Mouse (Mus musculus) erythroblast, embryonic 14.5 days (primary cell): ENCODE data around the gene Ccdc59. TPM values are rescaled to one million over a fixed set of nuclear protein-coding genes. Genes with fewer than 3 reads are reported as not detected.

Source experiments
- H3K27me3 ChIP-seq: 2 replicates; pipeline ENCODE4 v1.6.1; 2012; ENCODE audit warnings: inconsistent platforms; ENCODE audit not compliant: control insufficient read depth
- H3K36me3 ChIP-seq: 2 replicates; pipeline ENCODE4 v1.6.1; 2012; ENCODE audit warnings: mild to moderate bottlenecking, inconsistent platforms; ENCODE audit not compliant: control insufficient read depth
- H3K4me1 ChIP-seq: 2 replicates; pipeline ENCODE4 v1.6.1; 2012; ENCODE audit warnings: inconsistent platforms; ENCODE audit not compliant: control insufficient read depth
- H3K4me3 ChIP-seq: replicated peaks from 2 replicates; pipeline ENCODE3; 2012; ENCODE audit warnings: moderate library complexity, mild to moderate bottlenecking, inconsistent platforms
- H3K9me3 ChIP-seq: 2 replicates; pipeline ENCODE4 v1.6.1; 2012; ENCODE audit warnings: low read length, inconsistent platforms, mixed read lengths; ENCODE audit not compliant: control insufficient read depth
- GATA1 ChIP-seq: IDR thresholded peaks from 2 replicates; pipeline ENCODE4 v1.6.1; 2012; ENCODE audit warnings: low read length, inconsistent platforms, mixed read lengths
- TAL1 ChIP-seq: IDR thresholded peaks from 3 replicates; pipeline ENCODE4 v1.6.1; 2012; ENCODE audit warnings: low read length, inconsistent platforms, mixed read lengths
- polyA plus RNA-seq: library from polyadenylated mRNA; stranded (reverse); fragments of >175 nt; gene quantifications from 2 replicates; pipeline ENCODE4 v1.2.3, GENCODE M21; 2012

Ccdc59 gene
- polyA plus RNA-seq, 1 experiment = 1.3 TPM

- TF ChIP-seq TAL1 (no peak), GATA1 (no peak)
- peaks cover 57% of the 10 kb centered on the region for H3K36me3 ChIP-seq
- H3K9me3 ChIP-seq = no peaks in the 10 kb centered on the region
- H3K27me3 ChIP-seq = no peaks in the 10 kb centered on the region
- H3K4me1 ChIP-seq = peaks cover 23% of the 10 kb centered on the region
- H3K4me3 ChIP-seq = peak overlapping the region; percentile 78
Measured at GRCm38 (mm10) chr10:105842574-105842973, 1.7 kb downstream of the Ccdc59 start.

GRCm38 (mm10) chr10:105850286-105850685 is 9.4 kb downstream of the Ccdc59 start:
- Histone ChIP-seq H3K36me3 (peaks cover 55% of the 10 kb centered on the region), H3K4me3 (no peak overlapping the region), H3K4me1 (no peaks in the 10 kb centered on the region), H3K27me3 (no peaks in the 10 kb centered on the region), H3K9me3 (no peaks in the 10 kb centered on the region)
- TF ChIP-seq GATA1 = no peak
- TF ChIP-seq TAL1 = no peak

- Histone ChIP-seq H3K9me3 (no peaks in the 10 kb centered on the region), H3K27me3 (no peaks in the 10 kb centered on the region), H3K4me1 (no peaks in the 10 kb centered on the region), H3K36me3 (peaks cover 46% of the 10 kb centered on the region), H3K4me3 (no peak overlapping the region)
- TF ChIP-seq TAL1 (no peak), GATA1 (no peak)
Measured at GRCm38 (mm10) chr10:105851136-105851535, 10.3 kb downstream of the Ccdc59 start.

- H3K27me3 ChIP-seq = no peaks in the 10 kb centered on the region
- H3K36me3 ChIP-seq = no peaks in the 10 kb centered on the region
- no peak overlapping the region for H3K4me3 ChIP-seq
- no peaks in the 10 kb centered on the region for H3K4me1 ChIP-seq
- TF ChIP-seq GATA1 = no peak
- TF ChIP-seq TAL1 = no peak
- H3K9me3 ChIP-seq = no peaks in the 10 kb centered on the region
Measured at GRCm38 (mm10) chr10:105867312-105867711, 26.4 kb downstream of the Ccdc59 start.

Other genes starting within 250 kb of the Ccdc59 start
- 0.12 and 0.14 TPM in 2 replicates for gene Mettl25, start 313 bp downstream of the Ccdc59 start, polyA plus RNA-seq